Mouse (Mus musculus) kidney, postnatal 10 days (tissue): ENCODE results near the gene Prkcd.
A peak's percentile ranks its signal among the peaks of the same experiment; 100 is the strongest.

Experiments
- DNase-seq: peaks from one replicate; pipeline ENCODE4 v3.0.0; 2021; ENCODE audit warnings: mixed read lengths

The Prkcd gene

DNA sequence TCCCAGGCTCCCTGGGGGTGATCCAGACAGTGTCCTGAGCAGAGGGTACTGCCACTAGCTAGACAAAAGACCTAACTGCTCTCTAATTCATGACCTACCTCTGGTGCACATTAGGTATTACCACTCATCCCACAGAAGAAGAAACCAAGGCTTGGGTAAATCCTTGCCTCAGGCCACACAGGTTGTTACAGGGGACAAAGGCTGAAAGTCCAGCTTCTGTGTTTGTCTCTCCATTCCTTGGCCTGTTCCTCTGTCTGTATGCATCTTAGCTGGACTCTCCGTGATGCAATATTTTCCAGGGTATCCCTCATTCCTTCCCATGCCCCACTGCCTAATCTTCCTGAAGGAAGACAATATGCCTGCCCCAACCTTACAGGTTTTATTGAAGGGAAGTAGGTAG is 8.4 kb upstream of the Prkcd start:
- DNase-seq: no peak

DNA sequence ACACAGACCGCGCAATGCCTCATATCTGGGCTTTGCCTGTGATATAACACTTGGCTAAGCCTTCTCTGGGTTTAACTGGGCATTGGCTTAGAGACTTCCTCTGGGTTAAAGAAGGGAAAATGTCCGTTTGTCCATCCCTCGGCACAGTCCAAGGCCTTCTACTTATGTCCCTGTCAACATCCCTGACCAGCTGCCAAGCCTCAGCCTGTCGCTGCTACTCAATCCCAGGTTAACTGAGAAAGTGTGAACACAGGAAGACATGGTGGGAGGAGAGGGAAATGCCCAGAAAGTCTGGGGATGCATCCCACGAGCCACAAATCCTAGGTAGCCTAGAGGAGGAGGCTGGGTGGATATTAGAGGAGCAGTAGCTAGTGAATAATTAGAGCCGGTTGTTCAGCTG is 7.7 kb upstream of the Prkcd start:
- no peak for DNase-seq

GRCm38 (mm10) chr14:30631834-30632233 is 5.8 kb upstream of the Prkcd start:
- DNase-seq: no peak

DNA sequence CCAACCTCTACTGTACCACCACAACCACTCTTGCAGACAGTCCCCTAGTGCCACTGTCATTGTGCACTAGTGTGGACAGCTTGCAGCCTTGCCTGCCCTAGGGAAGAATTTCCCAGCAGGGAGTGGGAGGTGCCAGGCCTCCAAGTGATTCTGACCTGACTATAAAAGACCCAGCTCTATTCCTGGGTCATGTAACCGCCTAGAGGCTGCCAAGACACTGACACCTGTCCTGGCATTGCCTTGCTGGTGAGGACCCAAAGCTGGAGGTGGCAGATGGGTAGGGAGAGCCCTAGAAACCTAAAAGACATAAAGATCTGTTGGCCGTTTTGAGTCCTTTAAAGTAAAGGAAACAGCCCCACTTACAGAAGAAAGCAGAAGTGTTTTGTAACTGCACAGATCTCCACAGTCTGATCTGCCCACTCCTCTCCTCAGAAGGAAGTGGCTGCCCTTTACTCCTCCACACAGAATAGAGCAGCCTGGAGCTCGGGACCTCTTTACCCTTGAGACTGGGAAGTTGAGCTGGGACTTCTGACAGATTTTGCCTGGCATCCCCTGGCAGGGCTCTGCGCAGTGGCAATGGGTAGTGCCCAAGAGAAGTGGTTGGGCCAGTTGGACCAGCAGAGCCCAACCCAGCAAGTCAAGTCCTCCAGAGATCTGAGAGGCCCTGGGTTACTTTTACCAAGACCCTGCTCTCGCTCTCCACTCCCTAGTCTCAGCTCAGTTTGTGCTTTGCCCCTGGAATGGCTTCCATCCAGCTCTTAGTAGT is 5.0 kb upstream of the Prkcd start:
- peak; percentile 63 for DNase-seq

DNA sequence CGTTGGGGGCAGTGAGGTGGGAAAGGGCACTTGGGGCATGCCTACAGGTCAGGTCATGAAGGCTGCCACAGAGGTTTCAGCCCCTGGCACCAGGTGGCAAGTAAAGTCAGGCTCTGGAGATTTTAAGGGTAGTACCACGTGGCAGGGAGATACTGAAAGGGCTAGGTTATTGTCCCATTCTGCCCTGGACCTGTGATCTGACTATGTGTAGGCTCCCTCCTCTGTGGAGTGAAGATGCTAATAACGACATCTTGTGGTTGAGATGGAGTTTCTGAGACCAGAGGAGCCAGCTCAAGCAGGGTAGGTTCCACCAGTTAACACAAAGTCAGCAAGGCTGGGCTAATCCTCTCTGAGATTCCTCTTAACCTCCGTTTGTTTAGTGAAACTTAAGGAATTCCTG is 3.8 kb upstream of the Prkcd start:
- DNase-seq: no peak

GRCm38 (mm10) chr14:30628235-30628634 is 2.2 kb upstream of the Prkcd start:
- DNase-seq: no peak

- no peak for DNase-seq
Measured at GRCm38 (mm10) chr14:30626756-30627742, 1.0 kb upstream of the Prkcd start.

DNA sequence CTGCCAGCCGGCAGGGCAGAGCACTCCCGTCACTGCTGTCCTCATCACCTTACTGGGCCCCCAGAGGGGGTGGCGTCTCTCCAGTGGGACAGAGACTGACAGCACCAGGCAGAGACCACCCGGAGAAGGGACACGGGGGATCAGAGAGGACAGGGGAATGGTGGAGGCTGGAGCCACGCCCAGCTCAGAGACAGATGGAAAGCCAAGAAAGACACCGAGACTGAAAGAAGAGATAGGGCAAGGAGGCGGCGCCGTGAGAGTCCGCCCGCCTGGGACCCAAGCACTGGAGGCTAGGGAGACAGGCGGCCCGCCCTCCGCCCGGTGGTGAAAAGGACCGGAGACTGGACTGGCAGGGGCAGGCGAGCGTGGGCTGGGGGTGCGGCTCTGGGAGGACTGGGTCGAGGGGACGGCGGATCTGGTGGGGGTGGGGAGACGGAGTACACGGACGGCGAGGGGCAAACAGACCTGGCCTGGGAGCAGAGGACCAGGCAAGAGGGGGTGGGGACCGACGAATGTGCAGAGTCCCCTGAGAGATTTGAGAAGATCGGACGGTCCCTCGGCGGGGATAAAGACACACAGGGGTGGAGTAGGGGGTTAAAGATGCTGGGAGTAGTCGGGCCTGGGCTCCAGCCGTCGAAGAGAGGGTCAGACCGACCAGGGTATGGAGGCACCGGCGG is 741 bp downstream of the Prkcd start:
- DNase-seq: peak; percentile 76

DNA sequence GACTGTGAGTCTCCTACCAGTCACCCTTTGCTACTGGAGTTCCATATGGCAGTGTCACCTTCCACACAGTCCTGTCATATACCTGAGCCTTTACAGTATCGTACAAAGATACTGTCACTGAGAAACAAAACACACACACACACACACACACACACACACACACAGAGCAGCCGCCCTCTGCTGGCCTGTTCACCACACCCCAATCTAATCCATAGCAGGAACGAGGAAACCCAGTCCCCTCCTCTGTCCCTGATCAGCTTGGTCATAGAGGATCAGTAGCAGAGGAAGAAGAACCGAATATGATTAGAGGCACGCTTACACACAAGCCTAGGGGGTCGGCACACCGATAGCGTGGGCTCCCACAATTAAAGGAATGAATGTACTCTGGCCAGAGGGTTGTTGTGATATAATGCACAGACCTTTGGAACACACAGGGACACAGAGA is 1.7 kb downstream of the Prkcd start:
- DNase-seq: peak; percentile 39

DNA sequence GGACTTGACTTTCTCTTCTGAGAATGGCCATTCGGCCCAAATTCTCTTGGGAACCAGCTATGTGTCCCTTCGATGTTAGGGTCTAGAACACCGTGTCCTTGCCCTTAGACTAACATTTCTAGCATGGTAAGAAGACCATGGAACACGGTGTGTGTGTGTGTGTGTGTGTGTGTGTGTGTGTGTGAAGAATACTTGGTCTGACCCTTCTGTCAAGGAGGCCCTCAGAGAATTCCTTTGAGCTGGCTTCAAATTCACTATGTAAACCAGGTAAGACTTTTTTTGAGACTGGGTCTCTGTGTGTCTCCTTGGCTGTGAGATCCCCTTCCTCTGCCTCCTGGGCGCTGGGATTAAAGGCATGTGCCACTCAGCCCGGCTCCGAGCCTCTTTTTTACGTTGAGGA is 3.5 kb downstream of the Prkcd start:
- DNase-seq: no peak

GRCm38 (mm10) chr14:30622130-30622529 is 3.9 kb downstream of the Prkcd start:
- peak; percentile 75 for DNase-seq

DNA sequence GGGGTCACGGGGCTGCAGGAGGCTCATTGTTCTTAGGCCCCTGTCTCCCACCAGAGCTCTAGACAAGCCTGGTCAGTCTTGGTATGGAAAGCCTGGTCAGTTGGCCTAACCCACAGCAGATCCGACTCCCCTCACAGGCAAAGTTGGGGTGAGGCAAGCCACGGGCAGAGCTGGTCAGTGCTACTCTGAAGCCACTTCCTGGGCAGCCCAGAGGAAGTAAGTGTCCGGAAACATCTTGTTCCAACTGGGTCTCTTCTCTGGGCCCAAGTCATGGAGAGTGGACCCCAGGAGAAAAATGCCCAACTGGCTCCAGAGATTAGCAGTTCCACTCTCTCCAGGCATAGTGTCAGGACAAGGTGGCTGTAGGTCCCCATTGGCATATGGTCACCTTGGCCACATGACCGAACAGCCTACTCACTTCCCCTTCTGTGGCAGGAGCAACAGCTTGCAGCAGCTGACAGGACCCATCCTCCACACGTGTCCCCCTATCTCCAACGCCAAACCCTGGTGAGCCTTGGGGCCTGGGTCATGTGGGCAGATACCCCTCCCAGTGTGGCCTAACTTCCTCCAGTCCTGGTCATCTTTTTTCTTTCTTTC is 5.9 kb downstream of the Prkcd start:
- DNase-seq: peak; percentile 11

DNA sequence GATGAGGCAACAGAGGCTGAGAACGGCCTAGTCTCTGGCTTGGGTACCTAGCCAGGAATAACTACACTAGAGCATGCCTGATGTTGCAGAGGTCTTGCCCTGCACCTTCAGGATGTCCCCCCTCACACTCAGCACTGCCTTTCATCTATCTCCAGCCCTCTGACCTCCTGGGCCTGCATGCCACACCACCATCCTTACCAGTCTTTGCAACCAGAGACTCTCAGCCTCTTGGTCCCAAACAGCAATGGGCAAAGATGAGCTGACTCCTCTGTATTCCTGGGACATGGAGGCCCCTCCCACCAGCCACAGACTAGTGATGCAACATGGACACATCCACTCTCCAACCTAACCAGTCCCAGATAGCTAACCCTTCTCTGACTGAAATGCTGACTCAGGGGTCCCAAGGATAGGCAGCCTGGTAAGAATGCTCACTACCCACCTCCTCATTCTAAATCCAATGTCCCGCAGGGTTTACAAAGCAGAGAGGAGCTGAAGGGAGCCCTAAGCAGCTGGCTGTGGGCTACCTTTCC is 7.2 kb downstream of the Prkcd start:
- DNase-seq: no peak

GRCm38 (mm10) chr14:30616751-30617150 is 9.3 kb downstream of the Prkcd start:
- no peak for DNase-seq

GRCm38 (mm10) chr14:30612962-30613715 is 12.9 kb downstream of the Prkcd start:
- no peak for DNase-seq

- DNase-seq: peak; percentile 87
Measured at GRCm38 (mm10) chr14:30612523-30612922, 13.5 kb downstream of the Prkcd start.

DNA sequence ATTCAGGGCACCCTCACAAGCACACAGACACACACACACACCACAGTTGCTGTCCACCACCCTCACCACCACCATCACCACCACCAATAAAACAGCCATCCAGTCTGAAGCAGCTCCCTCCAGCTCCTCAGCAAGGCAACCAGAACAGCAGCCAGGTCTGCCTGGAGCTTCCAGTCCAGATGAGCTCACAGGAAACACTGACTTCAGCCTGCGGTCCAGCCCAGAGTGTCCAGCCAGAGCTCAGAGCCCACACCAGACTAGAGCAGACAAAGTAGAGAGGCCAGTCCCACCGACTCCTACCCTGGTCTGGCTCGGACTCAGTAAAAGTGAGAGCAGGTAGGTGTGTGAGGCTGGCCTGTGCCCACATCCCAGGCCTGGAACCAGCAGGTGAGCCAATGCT is 15.1 kb downstream of the Prkcd start:
- peak; percentile 10 for DNase-seq

GRCm38 (mm10) chr14:30610304-30610703 is 15.7 kb downstream of the Prkcd start:
- no peak for DNase-seq

DNA sequence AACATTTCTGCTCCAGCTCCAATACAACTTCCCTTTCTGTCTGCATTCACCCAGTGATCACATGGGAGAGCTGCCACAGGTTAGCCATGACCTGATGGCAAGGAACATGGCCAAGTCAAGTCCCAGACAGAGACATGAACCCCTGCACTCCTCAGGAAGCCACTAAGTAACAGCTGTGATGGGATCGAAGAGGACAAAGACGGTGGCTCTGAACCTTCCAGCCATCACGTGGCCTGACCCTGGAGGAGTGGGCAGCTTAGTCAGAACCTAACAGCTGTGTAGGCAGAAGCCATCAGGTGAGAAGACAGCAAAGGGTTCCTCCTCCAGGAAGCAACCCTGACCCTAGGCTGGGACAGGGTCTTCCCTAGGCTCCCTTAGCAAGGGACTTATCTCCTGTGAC is 16.5 kb downstream of the Prkcd start:
- DNase-seq: no peak

GRCm38 (mm10) chr14:30608176-30608575 is 17.8 kb downstream of the Prkcd start:
- peak; percentile 16 for DNase-seq

- DNase-seq: no peak
Measured at GRCm38 (mm10) chr14:30607696-30608095, 18.3 kb downstream of the Prkcd start.

GRCm38 (mm10) chr14:30606817-30607216 is 19.2 kb downstream of the Prkcd start:
- DNase-seq: peak; percentile 26
